ENCODE assay signal across 8 mouse cellular contexts in the genomic region with DNA sequence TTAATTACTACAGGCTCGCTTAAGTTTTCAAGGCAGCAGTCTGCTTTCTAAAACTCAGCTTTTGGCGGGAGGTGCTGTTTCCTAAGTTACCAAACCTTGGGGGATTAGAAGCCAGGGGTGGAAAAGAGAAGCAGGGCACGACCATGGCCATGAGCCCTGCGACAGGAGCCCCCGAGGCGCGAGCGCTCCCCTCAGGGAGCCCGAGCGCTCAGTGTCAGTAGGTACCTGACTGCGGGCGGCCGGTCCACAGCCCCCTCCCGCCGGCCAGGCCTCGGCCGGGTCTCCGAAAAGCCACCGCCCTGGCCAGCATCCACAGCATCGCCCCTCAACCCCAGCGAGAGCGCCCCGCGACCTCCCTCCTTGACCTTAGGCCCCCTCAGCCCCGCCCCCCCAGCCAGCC. TPM values are rescaled to one million over a fixed set of nuclear protein-coding genes. Genes with fewer than 3 reads are reported as not detected.
DNase-seq lines count a peak whose midpoint lies in the region; ATAC-seq and TF ChIP-seq lines count a peak whose summit lies in the region.

No protein-coding gene starts in this region.

- H3K27me3 ChIP-seq in kidney, embryonic 16.5 days (ENCODE audit: insufficient read depth, low read length) = no peaks in the 10 kb centered on the region
- H3K27me3 ChIP-seq in ES-Bruce4 (ENCODE audit: control insufficient read depth, insufficient read depth, low read length, poor library complexity, severe bottlenecking) (no peaks in the 10 kb centered on the region), myocyte (ENCODE audit: control insufficient read depth, insufficient read depth, insufficient read length) (no peaks in the 10 kb centered on the region)
- H3K27me3 ChIP-seq in embryonic facial prominence, embryonic 13.5 days = no peaks in the 10 kb centered on the region
- no peaks in the 10 kb centered on the region for H3K27me3 ChIP-seq in intestine, embryonic 16.5 days (replicated peaks; ENCODE audit: control insufficient read depth, insufficient read depth, low read length)

- DNase-seq in kidney, postnatal 4 days = no peak
- no peak for DNase-seq in cerebellum, adult 8-10 months
- DNase-seq in ovary, postnatal 14 days (ENCODE audit: low spot score) = no peak

- peak; percentile 85 for ATAC-seq in kidney, embryonic 16.5 days (ENCODE audit: low FRiP score, low TSS enrichment)
- peak; percentile 82 for ATAC-seq in embryonic facial prominence, embryonic 13.5 days (ENCODE audit: insufficient number of reproducible peaks, insufficient read depth, low FRiP score, low TSS enrichment, low read depth)
- peak; percentile 74 for ATAC-seq in intestine, embryonic 16.5 days

- peaks cover 37% of the 10 kb centered on the region for H3K79me2 ChIP-seq in myocyte (ENCODE audit: control insufficient read depth, insufficient read depth)

- no peaks in the 10 kb centered on the region for H3K9me3 ChIP-seq in kidney, embryonic 16.5 days (ENCODE audit: low read length)
- H3K9me3 ChIP-seq in ES-Bruce4 (replicated peaks; ENCODE audit: control insufficient read depth, insufficient read depth, low read length, poor library complexity, severe bottlenecking) = no peaks in the 10 kb centered on the region
- no peaks in the 10 kb centered on the region for H3K9me3 ChIP-seq in embryonic facial prominence, embryonic 13.5 days
- H3K9me3 ChIP-seq in intestine, embryonic 16.5 days (ENCODE audit: control insufficient read depth, low read length) = no peaks in the 10 kb centered on the region

- H3K4me2 ChIP-seq in kidney, embryonic 16.5 days (replicated peaks; ENCODE audit: low read depth, low read length) = peak overlapping the region; percentile 58
- H3K4me2 ChIP-seq in embryonic facial prominence, embryonic 13.5 days = peak overlapping the region; percentile 63
- peak overlapping the region; percentile 59 for H3K4me2 ChIP-seq in intestine, embryonic 16.5 days (ENCODE audit: low read depth, low read length)
- H3K4me2 ChIP-seq in myocyte (ENCODE audit: low read depth) = peak overlapping the region; percentile 72

- peaks cover 15% of the 10 kb centered on the region; the same call in 1 of the 2 replicates for H3K4me1 ChIP-seq in kidney, embryonic 16.5 days (ENCODE audit: insufficient read depth, low read length)
- H3K4me1 ChIP-seq in ES-Bruce4 (ENCODE audit: control insufficient read depth, insufficient read depth, low read length) = peaks cover 4% of the 10 kb centered on the region
- peaks cover 4% of the 10 kb centered on the region; the same call in 1 of the 2 replicates for H3K4me1 ChIP-seq in embryonic facial prominence, embryonic 13.5 days
- H3K4me1 ChIP-seq in intestine, embryonic 16.5 days (ENCODE audit: control insufficient read depth, insufficient read depth, low read length) = peaks cover 9% of the 10 kb centered on the region

- 0% methylated on average over 20 of the region's 25 CpGs for WGBS in kidney, embryonic 16.5 days
- under 1% methylated on average over 25 of the region's 25 CpGs for WGBS in embryonic facial prominence, embryonic 13.5 days
- 0% methylated on average over 24 of the region's 25 CpGs for WGBS in intestine, embryonic 16.5 days

- H3K9ac ChIP-seq in kidney, embryonic 16.5 days (replicated peaks; ENCODE audit: low read length) = peak overlapping the region; percentile 82
- peak overlapping the region; percentile 98 for H3K9ac ChIP-seq in ES-Bruce4 (ENCODE audit: low read depth, poor library complexity, severe bottlenecking)
- H3K9ac ChIP-seq in embryonic facial prominence, embryonic 13.5 days = peak overlapping the region; percentile 80
- peak overlapping the region; percentile 80 for H3K9ac ChIP-seq in intestine, embryonic 16.5 days (ENCODE audit: low read depth, low read length)

- peak overlapping the region; percentile 87 for H3K4me3 ChIP-seq in kidney, embryonic 16.5 days (ENCODE audit: low read length)
- H3K4me3 ChIP-seq in ES-Bruce4 (ENCODE audit: low read depth, low read length) (peak overlapping the region; percentile 92), myocyte (peak overlapping the region; percentile 76)
- peak overlapping the region; percentile 83 for H3K4me3 ChIP-seq in embryonic facial prominence, embryonic 13.5 days
- H3K4me3 ChIP-seq in intestine, embryonic 16.5 days (ENCODE audit: low read length) = peak overlapping the region; percentile 71

- no peak for TF ChIP-seq EP300 in ES-Bruce4 (IDR thresholded peaks at IDR 0.05; ENCODE audit: insufficient read depth, low read depth, low read length)

- TF ChIP-seq CTCF in ES-Bruce4 (IDR thresholded peaks at IDR 0.05; ENCODE audit: low read depth, low read length) = no peak

- H3ac ChIP-seq in myocyte (ENCODE audit: control insufficient read depth, insufficient read length) = peak overlapping the region; percentile 2

- TF ChIP-seq POLR2A in ES-Bruce4 (IDR thresholded peaks at IDR 0.05; ENCODE audit: insufficient read depth, low read length) = peak; percentile 29
- peak; percentile 52 for TF ChIP-seq POLR2A in myocyte (IDR thresholded peaks at IDR 0.05; ENCODE audit: insufficient read length, low read depth)

- H3K27ac ChIP-seq in kidney, embryonic 16.5 days (ENCODE audit: low read length) = peak overlapping the region; percentile 88
- peak overlapping the region; percentile 85 for H3K27ac ChIP-seq in ES-Bruce4 (ENCODE audit: insufficient read depth, low read length)
- peak overlapping the region; percentile 84 for H3K27ac ChIP-seq in embryonic facial prominence, embryonic 13.5 days
- peak overlapping the region; percentile 84 for H3K27ac ChIP-seq in intestine, embryonic 16.5 days (ENCODE audit: low read length)

- H3K36me3 ChIP-seq in kidney, embryonic 16.5 days (ENCODE audit: insufficient read depth, low read length) = no peaks in the 10 kb centered on the region
- H3K36me3 ChIP-seq in ES-Bruce4 (ENCODE audit: control insufficient read depth, insufficient read depth, low read length, poor library complexity, severe bottlenecking) = peaks cover 4% of the 10 kb centered on the region
- peaks cover 3% of the 10 kb centered on the region; the same call in 1 of the 2 replicates for H3K36me3 ChIP-seq in embryonic facial prominence, embryonic 13.5 days
- no peaks in the 10 kb centered on the region for H3K36me3 ChIP-seq in intestine, embryonic 16.5 days (ENCODE audit: control insufficient read depth, insufficient read depth, low read length)
- no peaks in the 10 kb centered on the region for H3K36me3 ChIP-seq in myocyte (ENCODE audit: control insufficient read depth, insufficient read depth)

TF ChIP-seq in myocyte, 11 proteins besides CTCF, POLR2A, EP300 and RAD21:
- no peak for TF ChIP-seq MYOD1 (IDR thresholded peaks at IDR 0.05; ENCODE audit: control insufficient read depth in 1 of 3, insufficient read length in 2 of 3, low read depth in 2 of 3)
- no peak for TF ChIP-seq USF1 (IDR thresholded peaks at IDR 0.05; ENCODE audit: low read depth)
- peak; percentile 50 for TF ChIP-seq POLR2AphosphoS2 (IDR thresholded peaks at IDR 0.05; ENCODE audit: insufficient read length, low read depth)
- no peak for TF ChIP-seq MAX (IDR thresholded peaks at IDR 0.05; ENCODE audit: low read depth)
- TF ChIP-seq MYOG (IDR thresholded peaks at IDR 0.05; ENCODE audit: control insufficient read depth in 1 of 3, insufficient read depth in 1 of 3, insufficient read length in 2 of 3, low read depth in 2 of 3) = no peak
- TF ChIP-seq REST (IDR thresholded peaks at IDR 0.05; ENCODE audit: insufficient read depth, insufficient read length) = no peak
- TF ChIP-seq TCF3 (IDR thresholded peaks at IDR 0.05; ENCODE audit: insufficient read length, low read depth) = no peak
- TF ChIP-seq CEBPB (IDR thresholded peaks at IDR 0.05; ENCODE audit: insufficient read depth, poor library complexity, severe bottlenecking) = no peak

RNA-seq across cellular contexts. Expression of a gene that starts 0.6 kb away (rescaled TPM):
- 39.5 and 48.4 TPM in 2 replicates for polyA plus RNA-seq in kidney, embryonic 16.5 days (2015; fragmentation: Nextera tagmentation; extraction: Ambion mirVana)
- polyA plus RNA-seq in ES-Bruce4 (2011; ENCODE audit: insufficient read depth, insufficient read length, low read depth, missing spikeins) = 66.0 and 71.8 TPM in 2 replicates
- 52.4 and 55.7 TPM in 2 replicates for polyA plus RNA-seq in embryonic facial prominence, embryonic 13.5 days (2015; fragmentation: Nextera tagmentation; extraction: Ambion mirVana)
- 33.9 and 37.3 TPM in 2 replicates for polyA plus RNA-seq in intestine, embryonic 16.5 days (2015; fragmentation: Nextera tagmentation; extraction: Ambion mirVana)
- polyA plus RNA-seq in myocyte (2012; fragmentation: generic; extraction: Trizol) = 10.3 TPM

RNA-seq across cellular contexts. Expression of a gene that starts 0.9 kb away (rescaled TPM):
- 16.0 and 17.5 TPM in 2 replicates for polyA plus RNA-seq in kidney, embryonic 16.5 days (2015; fragmentation: Nextera tagmentation; extraction: Ambion mirVana)
- 2.3 and 2.8 TPM in 2 replicates for polyA plus RNA-seq in ES-Bruce4 (2011; ENCODE audit: insufficient read depth, insufficient read length, low read depth, missing spikeins)
- 4.9 and 5.0 TPM in 2 replicates for polyA plus RNA-seq in embryonic facial prominence, embryonic 13.5 days (2015; fragmentation: Nextera tagmentation; extraction: Ambion mirVana)
- 7.9 and 8.2 TPM in 2 replicates for polyA plus RNA-seq in intestine, embryonic 16.5 days (2015; fragmentation: Nextera tagmentation; extraction: Ambion mirVana)
- polyA plus RNA-seq in myocyte (2012; fragmentation: generic; extraction: Trizol) = 1.0 TPM
